Mouse (Mus musculus) embryonic stem cell, embryonic (primary cell): ENCODE data around the gene Sgtb.

Experiments used
- CTCF ChIA-PET, 4 experiments: fragments of 300-600 bp in 2 of 4; fragments of 350-600 bp in 2 of 4; sonication (Branson Sonifier 250); formaldehyde crosslinking; loops; one replicate each; lab custom pipeline; 2022; ENCODE audit warnings: inconsistent platforms in 2 of 4; lab: Charles Lee
- POLR2A ChIA-PET, 4 experiments: fragments of 300-600 bp in 2 of 4; fragments of 350-600 bp in 2 of 4; sonication (Branson Sonifier 250); formaldehyde crosslinking; loops; one replicate each; lab custom pipeline; 2022; ENCODE audit warnings: antibody characterized with exemption in 4 of 4, inconsistent platforms in 1 of 4; lab: Charles Lee

The Sgtb gene

DNA sequence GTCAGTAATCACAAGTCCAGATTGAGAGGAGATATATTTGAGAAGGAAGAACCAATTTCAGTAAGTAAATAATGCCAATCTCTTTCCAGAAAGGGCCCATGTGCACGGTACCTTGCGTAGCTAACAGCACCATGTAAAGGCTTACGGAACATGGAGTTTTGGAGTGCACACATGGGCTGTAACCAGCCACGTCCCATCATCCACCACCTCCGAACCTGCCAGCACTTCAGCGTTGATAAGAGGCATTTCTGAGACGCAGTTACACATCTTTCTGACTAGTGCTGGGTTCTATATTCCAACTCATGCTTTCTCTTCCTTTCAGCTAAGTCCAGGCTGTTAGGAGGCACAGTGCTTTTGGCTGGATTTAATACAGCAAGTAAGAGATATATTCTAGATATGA lies 12.4 kb upstream of the Sgtb start:
- POLR2A ChIA-PET, result interaction anchor here in 2 of 4 experiments (1.3 to 6.1 kb wide), 3 partner anchors 12 to 13 kb away, joined by 3 to 37 read pairs (median 22); partner anchors contain the start of genes Nln (in 1 of the 2) and Sgtb (in 1 of the 2)
- CTCF ChIA-PET, result no interaction called here

- CTCF ChIA-PET, result interaction anchor here in 1 of 4 experiments (0.7 kb wide), 1 partner anchor 46 kb away, joined by 4 read pairs; no protein-coding TSS in a partner anchor
- POLR2A ChIA-PET, result interaction anchor here in 2 of 4 experiments (1.2 to 2.3 kb wide), 4 partner anchors 7 to 13 kb away, joined by 4 to 8 read pairs (median 4); partner anchors contain the start of genes Nln (in 1 of the 2) and Sgtb (in 1 of the 2)
Observed at GRCm38 (mm10) chr13:104100416-104100815, 9.1 kb upstream of the Sgtb start.

- CTCF ChIA-PET, result interaction anchor here in 1 of 4 experiments (0.6 kb wide), 1 partner anchor 205 kb away, joined by 3 read pairs; no protein-coding TSS in a partner anchor
- POLR2A ChIA-PET, result interaction anchor here in 2 of 4 experiments (1.8 to 2.3 kb wide), 2 partner anchors 8 to 14 kb away, joined by 4 to 8 read pairs; partner anchors contain the start of genes Nln (in 1 of the 2) and Sgtb (in 1 of the 2)
Observed at GRCm38 (mm10) chr13:104101606-104102235, 7.8 kb upstream of the Sgtb start.

GRCm38 (mm10) chr13:104108651-104109287 lies 772 bp upstream of the Sgtb start:
- ChIA-PET POLR2A (interaction anchor here in 2 of 4 experiments (1.0 to 5.3 kb wide), 4 partner anchors 11 to 120 kb away, joined by 3 to 37 read pairs (median 5); partner anchors contain the start of genes Cenpk (in 1 of the 2) and Ppwd1 (in 1 of the 2)), CTCF (no interaction called here)

- ChIA-PET CTCF (interaction anchor here in 1 of 4 experiments (0.9 kb wide), 1 partner anchor 9 kb away, joined by 3 read pairs; no protein-coding TSS in a partner anchor), POLR2A (interaction anchor here in 3 of 4 experiments (0.6 to 5.3 kb wide), 22 partner anchors 9 to 1014 kb away, joined by 3 to 37 read pairs (median 4); partner anchors contain the start of genes Cenpk (in 1 of the 3), Erbin (in 1 of the 3), Ppwd1 (in 1 of the 3) and Srek1 (in 1 of the 3))
Observed at GRCm38 (mm10) chr13:104109816-104110521, 428 bp downstream of the Sgtb start.

- POLR2A ChIA-PET, result interaction anchor here in 3 of 4 experiments (0.6 to 5.3 kb wide), 20 partner anchors 8 to 340 kb away, joined by 3 to 37 read pairs (median 4); partner anchors contain the start of genes Cenpk (in 1 of the 3), Erbin (in 1 of the 3), Ppwd1 (in 1 of the 3) and Srek1 (in 1 of the 3)
- CTCF ChIA-PET, result interaction anchor here in 1 of 4 experiments (0.9 kb wide), 1 partner anchor 8 kb away, joined by 3 read pairs; no protein-coding TSS in a partner anchor
Observed at GRCm38 (mm10) chr13:104110526-104110925, 985 bp downstream of the Sgtb start.

GRCm38 (mm10) chr13:104112266-104112900 lies 2.8 kb downstream of the Sgtb start:
- POLR2A ChIA-PET, result no interaction called here

DNA sequence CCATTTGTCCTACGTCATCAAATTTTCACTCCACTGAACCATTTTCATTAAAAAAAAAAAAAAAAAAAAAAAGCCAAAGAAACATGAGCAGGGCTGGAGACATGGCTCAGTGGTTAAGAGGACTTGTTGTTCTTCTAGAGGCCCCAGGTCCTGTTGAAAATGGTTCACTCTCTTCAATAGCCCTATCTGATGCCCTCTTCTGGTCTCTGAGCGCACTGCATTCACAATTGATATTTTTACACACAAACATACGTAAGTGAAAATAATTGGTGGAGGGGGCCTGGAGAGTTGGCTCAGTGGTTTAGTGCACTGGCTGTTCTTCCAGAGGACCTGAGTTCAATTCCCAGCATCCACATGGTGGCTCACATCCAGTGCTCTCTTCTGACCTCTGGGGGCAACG lies 4.2 kb downstream of the Sgtb start:
- ChIA-PET POLR2A (interaction anchor here in 1 of 4 experiments (0.6 kb wide), 1 partner anchor 340 kb away, joined by 4 read pairs; no protein-coding TSS in a partner anchor), CTCF (interaction anchor here in 1 of 4 experiments (0.6 to 0.7 kb wide), 2 partner anchors 18 to 88 kb away, joined by 4 to 6 read pairs; no protein-coding TSS in a partner anchor)

More at GRCm38 (mm10) chr13:104112266-104112900, 2.8 kb downstream of the Sgtb start:
- CTCF ChIA-PET, result no interaction called here

DNA sequence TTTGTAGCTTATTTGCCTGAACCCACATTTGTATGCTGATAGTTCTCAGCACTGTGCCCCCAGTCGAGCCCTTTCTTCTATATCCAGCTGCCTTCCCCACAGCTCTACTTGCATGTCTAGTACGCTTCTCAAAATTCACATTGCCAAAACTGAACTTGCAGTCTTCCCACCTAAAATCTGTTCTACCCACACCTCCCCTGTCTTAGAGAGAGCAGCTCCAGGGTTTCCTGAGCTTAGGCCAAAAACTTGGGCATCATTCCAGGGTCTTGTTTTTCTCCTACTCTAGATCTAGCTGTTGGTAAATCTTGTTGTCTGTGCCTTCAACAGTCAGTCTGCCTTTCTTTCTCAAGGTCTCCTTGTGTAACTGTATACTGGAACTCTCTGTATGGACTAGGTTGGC lies 5.3 kb downstream of the Sgtb start:
- ChIA-PET POLR2A (no interaction called here), CTCF (no interaction called here)

GRCm38 (mm10) chr13:104122078-104122840 lies 12.7 kb downstream of the Sgtb start:
- ChIA-PET POLR2A (interaction anchor here in 3 of 4 experiments (0.6 to 2.5 kb wide), 8 partner anchors 11 to 487 kb away, joined by 3 to 12 read pairs (median 4); no protein-coding TSS in a partner anchor), CTCF (interaction anchor here in 2 of 4 experiments (0.5 to 0.9 kb wide), 2 partner anchors 17 to 380 kb away, joined by 4 to 11 read pairs; no protein-coding TSS in a partner anchor)

GRCm38 (mm10) chr13:104123662-104124381 lies 14.3 kb downstream of the Sgtb start:
- ChIA-PET POLR2A (interaction anchor here in 3 of 4 experiments (0.9 to 2.5 kb wide), 4 partner anchors 13 to 350 kb away, joined by 3 to 12 read pairs (median 7); partner anchors contain the start of gene Srek1 (in 1 of the 3)), CTCF (interaction anchor here in 1 of 4 experiments (1.3 kb wide), 1 partner anchor 16 kb away, joined by 5 read pairs; no protein-coding TSS in a partner anchor)

DNA sequence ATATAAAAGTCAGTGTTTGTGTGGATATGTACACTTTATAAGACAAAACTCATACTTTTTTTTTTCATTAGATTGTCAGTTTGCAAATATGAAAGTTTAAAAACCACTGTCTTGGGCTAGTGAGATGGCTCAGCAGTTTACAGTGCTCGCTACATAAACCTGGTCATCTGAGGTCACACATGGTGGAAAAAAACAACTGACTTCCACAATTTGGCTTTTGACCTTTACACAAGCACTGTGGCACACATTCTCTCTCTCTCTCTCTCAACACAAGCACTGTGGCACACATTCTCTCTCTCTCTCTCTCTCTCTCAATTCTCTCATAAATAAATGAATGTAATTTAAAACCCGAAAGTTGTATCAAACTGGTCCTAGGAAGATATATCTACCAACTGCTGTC lies 23.0 kb downstream of the Sgtb start:
- ChIA-PET CTCF (no interaction called here), POLR2A (interaction anchor here in 1 of 4 experiments (1.1 kb wide), 1 partner anchor 8 kb away, joined by 3 read pairs; no protein-coding TSS in a partner anchor)

DNA sequence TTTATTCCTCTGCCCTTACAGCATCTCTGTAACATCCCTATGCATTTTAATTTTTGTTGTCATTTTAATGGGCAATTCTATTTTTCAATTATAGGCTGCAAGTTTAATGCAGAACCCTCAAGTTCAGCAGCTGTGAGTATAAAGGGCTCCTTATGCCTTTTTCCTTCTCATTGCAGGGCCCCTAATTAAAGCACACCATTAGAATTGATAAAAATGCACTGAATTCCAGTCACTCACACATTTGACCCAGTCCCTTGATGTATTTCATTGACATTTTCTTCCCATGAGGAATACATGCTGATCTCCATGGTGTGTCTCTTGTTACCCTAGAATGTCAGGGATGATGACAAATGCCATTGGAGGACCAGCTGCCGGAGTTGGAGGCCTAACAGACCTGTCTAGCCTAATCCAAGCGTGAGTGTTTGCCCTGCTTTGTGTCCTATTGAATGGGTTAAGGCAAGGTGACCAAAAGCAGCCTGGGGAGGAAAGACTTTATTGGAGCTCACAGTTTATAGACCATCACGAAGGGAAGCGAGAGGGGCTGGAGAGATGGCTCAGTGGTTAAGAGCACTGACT lies 25.1 kb downstream of the Sgtb start:
- POLR2A ChIA-PET, result interaction anchor here in 1 of 4 experiments (1.8 kb wide), 1 partner anchor 9 kb away, joined by 5 read pairs; no protein-coding TSS in a partner anchor
- CTCF ChIA-PET, result no interaction called here

DNA sequence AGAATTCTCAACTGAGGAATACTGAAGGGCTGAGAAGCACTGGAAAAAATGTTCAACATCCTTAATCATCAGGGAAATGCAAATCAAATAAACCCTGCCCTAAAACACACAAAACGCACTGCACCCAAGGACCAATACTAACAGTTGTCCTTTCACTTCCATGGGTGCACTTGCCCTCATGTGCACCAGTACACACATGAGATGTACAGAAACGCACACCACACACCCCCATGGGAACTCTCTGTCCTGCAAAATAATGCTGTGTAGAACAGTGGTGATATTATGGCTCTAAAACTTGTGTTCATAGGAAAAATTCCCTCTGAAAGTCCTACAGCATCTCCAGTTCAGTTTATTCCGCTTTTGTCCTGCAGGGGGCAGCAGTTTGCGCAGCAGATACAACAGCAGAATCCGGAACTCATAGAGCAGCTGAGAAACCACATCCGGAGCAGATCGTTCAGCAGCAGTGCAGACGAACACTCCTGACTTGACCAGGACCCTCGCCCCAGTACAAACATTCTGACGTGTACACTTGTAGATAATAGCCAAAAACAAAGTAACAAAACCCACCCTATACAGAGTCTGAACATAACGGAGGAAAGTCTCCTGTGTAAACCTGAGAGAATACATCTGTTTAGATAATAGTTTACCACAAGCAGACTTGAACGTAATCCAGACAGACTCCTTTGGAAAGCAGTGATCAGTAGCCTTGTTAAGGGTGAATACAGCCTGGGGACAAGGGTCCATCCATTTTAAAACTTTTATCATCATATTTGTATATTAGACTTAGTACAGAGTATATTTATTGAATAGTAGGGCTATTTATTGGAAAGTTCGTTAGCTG lies 30.0 kb downstream of the Sgtb start:
- POLR2A ChIA-PET, result interaction anchor here in 2 of 4 experiments (0.8 to 3.0 kb wide), 8 partner anchors 8 to 33 kb away, joined by 3 to 8 read pairs (median 3); no protein-coding TSS in a partner anchor
- CTCF ChIA-PET, result interaction anchor here in 2 of 4 experiments (0.6 to 1.2 kb wide), 10 partner anchors 8 to 636 kb away, joined by 3 to 6 read pairs (median 4); no protein-coding TSS in a partner anchor
